Mouse (Mus musculus) stomach, postnatal 0 days (tissue): Measurements from ENCODE around the gene Zbtb43. TPM values are rescaled to one million over a fixed set of nuclear protein-coding genes. Genes with fewer than 3 reads are reported as not detected.
A peak's percentile ranks its signal among the peaks of the same experiment; 100 is the strongest.

ENCODE experiments used
- ATAC-seq: fragments of 200-750 bp; cut with Nextera tagmentation; 2 replicates; pipeline ENCODE4 v1.8.0; 2017; ENCODE audit not compliant: low FRiP score, low TSS enrichment
- DNase-seq: peaks from one replicate; pipeline ENCODE4 v3.0.0-alpha.2; 2016; ENCODE audit warnings: low spot score
- H3K27ac ChIP-seq: fragments of 300-500 bp; sonication (generic); replicated peaks from 2 replicates; pipeline ENCODE4 v1.5.1; 2014; ENCODE audit warnings: mild to moderate bottlenecking, control low read depth
- H3K27me3 ChIP-seq: fragments of 300-500 bp; sonication (generic); 2 replicates; pipeline ENCODE4 v1.6.1; 2014; ENCODE audit warnings: low read length; ENCODE audit not compliant: control insufficient read depth, insufficient read depth
- H3K36me3 ChIP-seq: fragments of 300-500 bp; sonication (generic); 2 replicates; pipeline ENCODE4 v1.6.1; 2014; ENCODE audit warnings: low read length, mixed read lengths; ENCODE audit not compliant: control insufficient read depth, insufficient read depth
- H3K4me1 ChIP-seq: fragments of 300-500 bp; sonication (generic); replicated peaks from 2 replicates; pipeline ENCODE4 v1.6.1; 2014; ENCODE audit warnings: antibody characterized with exemption; ENCODE audit not compliant: control insufficient read depth, insufficient read depth
- H3K4me2 ChIP-seq: fragments of 300-500 bp; sonication (generic); replicated peaks from 2 replicates; pipeline ENCODE4 v1.6.1; 2014; ENCODE audit warnings: low read depth, mild to moderate bottlenecking, control low read depth, moderate library complexity
- H3K4me3 ChIP-seq: fragments of 300-500 bp; sonication (generic); 2 replicates; pipeline ENCODE4 v1.5.1; 2014; ENCODE audit warnings: low read depth, low read length, control low read depth
- H3K9ac ChIP-seq: fragments of 300-500 bp; sonication (generic); 2 replicates; pipeline ENCODE4 v1.6.1; 2014; ENCODE audit warnings: mild to moderate bottlenecking, low read length, control low read depth, mixed read lengths
- H3K9me3 ChIP-seq: fragments of 300-500 bp; sonication (generic); 2 replicates; pipeline ENCODE4 v1.6.1; 2016; ENCODE audit warnings: low read length; ENCODE audit not compliant: control insufficient read depth
- CTCF ChIP-seq: IDR thresholded peaks from 2 replicates; pipeline ENCODE4 v1.5.1; 2016; ENCODE audit warnings: antibody characterized with exemption, low read depth, mild to moderate bottlenecking, moderate library complexity
- EP300 ChIP-seq: optimal IDR thresholded peaks from 2 replicates; pipeline ENCODE3; 2016; ENCODE audit warnings: antibody characterized with exemption
- WGBS: fragments of 180-500 bp; shearing (Covaris S2); extraction: QIAGEN DNeasy Blood & Tissue Kit; methylation state at CpG from one replicate; pipeline ENCODE4 v1.1.7; 2014; 5-methylcytosine and 5-hydroxymethylcytosine counted together
- polyA plus RNA-seq: library from polyadenylated mRNA; unstranded; fragments of >200 nt; fragmentation: Nextera tagmentation; extraction: Ambion mirVana; gene quantifications from 2 replicates; pipeline ENCODE4 v1.2.1, GENCODE M21; 2015

Gene Zbtb43
- polyA plus RNA-seq, 1 experiment from 2014 or later, result 12.9 TPM

- Histone ChIP-seq H3K36me3 (peaks cover 6% of the 10 kb centered on the region), H3K27ac (no peak overlapping the region), H3K9ac (no peak overlapping the region), H3K9me3 (no peaks in the 10 kb centered on the region), H3K27me3 (no peaks in the 10 kb centered on the region), H3K4me3 (no peak overlapping the region), H3K4me2 (no peak overlapping the region), H3K4me1 (0 out of 2 replicates have a peak, but pooled peaks cover 2% of the 10 kb centered on the region)
- 90% methylated on average over 5 of the region's 5 CpGs for WGBS
- TF ChIP-seq CTCF (no peak), EP300 (no peak)
- ATAC-seq (0 out of 2 replicates have a peak, but pooled peaks have one; percentile 16), DNase-seq (no peak)
Measured at GRCm38 (mm10) chr2:33445741-33446140, 22.6 kb downstream of the Zbtb43 start.

- DNase-seq (no peak), ATAC-seq (no peak)
- Histone ChIP-seq H3K4me2 (no peak overlapping the region), H3K27ac (peak overlapping the region; percentile 30; the same call in 1 of the 2 replicates), H3K4me1 (0 out of 2 replicates have a peak, but pooled peaks cover 2% of the 10 kb centered on the region), H3K4me3 (no peak overlapping the region), H3K9ac (no peak overlapping the region), H3K27me3 (no peaks in the 10 kb centered on the region), H3K9me3 (no peaks in the 10 kb centered on the region), H3K36me3 (peaks cover 2% of the 10 kb centered on the region)
- TF ChIP-seq CTCF (no peak), EP300 (no peak)
Measured at GRCm38 (mm10) chr2:33444862-33445261, 23.5 kb downstream of the Zbtb43 start.

- no peak overlapping the region for H3K9ac ChIP-seq
- no peak for TF ChIP-seq EP300
- peak; percentile 63 for TF ChIP-seq CTCF
- no peak overlapping the region for H3K4me2 ChIP-seq
- no peaks in the 10 kb centered on the region for H3K27me3 ChIP-seq
- no peaks in the 10 kb centered on the region; the same call in none of the 2 replicates for H3K36me3 ChIP-seq
- DNase-seq (peak; percentile 73), ATAC-seq (peak; percentile 69; the same call in 1 of the 2 replicates)
- no peaks in the 10 kb centered on the region for H3K9me3 ChIP-seq
- H3K4me3 ChIP-seq, result no peak overlapping the region
- 0 out of 2 replicates have a peak, but pooled peaks cover 2% of the 10 kb centered on the region for H3K4me1 ChIP-seq
- 29% methylated on average over 5 of the region's 5 CpGs for WGBS
- H3K27ac ChIP-seq, result no peak overlapping the region
Measured at GRCm38 (mm10) chr2:33444358-33444757, 24.0 kb downstream of the Zbtb43 start.

GRCm38 (mm10) chr2:33442701-33443100, 25.7 kb downstream of the Zbtb43 start:
- Histone ChIP-seq H3K4me3 (no peak overlapping the region), H3K4me1 (0 out of 2 replicates have a peak, but pooled peaks cover 2% of the 10 kb centered on the region), H3K27ac (no peak overlapping the region), H3K4me2 (no peak overlapping the region), H3K27me3 (no peaks in the 10 kb centered on the region), H3K9ac (no peak overlapping the region), H3K36me3 (no peaks in the 10 kb centered on the region), H3K9me3 (no peaks in the 10 kb centered on the region)
- TF ChIP-seq CTCF (no peak), EP300 (no peak)
- no peak for DNase-seq
- ATAC-seq, result 0 out of 2 replicates have a peak, but pooled peaks have one; percentile 14
- 37% methylated on average over 4 of the region's 4 CpGs for WGBS

GRCm38 (mm10) chr2:33440893-33441292, 27.5 kb downstream of the Zbtb43 start:
- WGBS, result 41% methylated on average over 4 of the region's 4 CpGs
- H3K4me2 ChIP-seq, result no peak overlapping the region
- H3K27me3 ChIP-seq, result no peaks in the 10 kb centered on the region
- no peak overlapping the region for H3K9ac ChIP-seq
- H3K27ac ChIP-seq, result no peak overlapping the region
- no peaks in the 10 kb centered on the region for H3K9me3 ChIP-seq
- ATAC-seq, result no peak
- TF ChIP-seq CTCF (no peak), EP300 (no peak)
- no peak overlapping the region for H3K4me3 ChIP-seq
- H3K36me3 ChIP-seq, result no peaks in the 10 kb centered on the region
- no peak for DNase-seq
- 0 out of 2 replicates have a peak, but pooled peaks cover 2% of the 10 kb centered on the region for H3K4me1 ChIP-seq

GRCm38 (mm10) chr2:33439980-33440670, 28.2 kb downstream of the Zbtb43 start:
- 25% methylated on average over 9 of the region's 9 CpGs for WGBS
- no peak; the same call in 1 of the 2 replicates for ATAC-seq
- H3K4me2 ChIP-seq, result no peak overlapping the region

More at GRCm38 (mm10) chr2:33439980-33440670, 28.2 kb downstream of the Zbtb43 start:
- Histone ChIP-seq H3K27ac (peak overlapping the region; percentile 61; the same call in 1 of the 2 replicates), H3K4me1 (0 out of 2 replicates have a peak, but pooled peaks cover 2% of the 10 kb centered on the region), H3K9me3 (no peaks in the 10 kb centered on the region), H3K27me3 (no peaks in the 10 kb centered on the region), H3K4me3 (no peak overlapping the region), H3K36me3 (no peaks in the 10 kb centered on the region), H3K9ac (no peak overlapping the region)
- no peak for DNase-seq
- no peak for TF ChIP-seq EP300
- no peak for TF ChIP-seq CTCF
